Mouse (Mus musculus) intestine, postnatal 0 days (tissue): ENCODE measurements around the gene Gna11. TPM values are rescaled to one million over a fixed set of nuclear protein-coding genes. Genes with fewer than 3 reads are reported as not detected.

Source experiments
- ATAC-seq: fragments of 200-750 bp; cut with Nextera tagmentation; 2 replicates; pipeline ENCODE4 v1.8.0; 2017; ENCODE audit warnings: mild to moderate bottlenecking, moderate TSS enrichment, moderate library complexity
- H3K27ac ChIP-seq: fragments of 300-500 bp; sonication (generic); 2 replicates; pipeline ENCODE4 v1.5.1; 2014; ENCODE audit warnings: mild to moderate bottlenecking, low read depth, low read length, moderate library complexity
- H3K27me3 ChIP-seq: fragments of 300-500 bp; sonication (generic); replicated peaks from 2 replicates; pipeline ENCODE4 v1.6.1; 2014; ENCODE audit warnings: low read length, mixed read lengths; ENCODE audit not compliant: control insufficient read depth, insufficient read depth
- H3K36me3 ChIP-seq: fragments of 300-500 bp; sonication (generic); 2 replicates; pipeline ENCODE4 v1.6.1; 2014; ENCODE audit warnings: mild to moderate bottlenecking, moderate library complexity; ENCODE audit not compliant: control insufficient read depth, insufficient read depth
- H3K4me1 ChIP-seq: fragments of 300-500 bp; sonication (generic); replicated peaks from 2 replicates; pipeline ENCODE4 v1.6.1; 2014; ENCODE audit warnings: antibody characterized with exemption, low read length, mixed read lengths; ENCODE audit not compliant: control insufficient read depth, insufficient read depth
- H3K4me2 ChIP-seq: fragments of 300-500 bp; sonication (generic); replicated peaks from 2 replicates; pipeline ENCODE4 v1.6.1; 2014; ENCODE audit warnings: low read depth, mild to moderate bottlenecking, moderate library complexity
- H3K4me3 ChIP-seq: fragments of 300-500 bp; sonication (generic); 2 replicates; pipeline ENCODE4 v1.5.1; 2014; ENCODE audit warnings: low read depth, low read length
- H3K9ac ChIP-seq: fragments of 300-500 bp; sonication (generic); 2 replicates; pipeline ENCODE4 v1.6.1; 2014; ENCODE audit warnings: mild to moderate bottlenecking, low read depth, low read length
- H3K9me3 ChIP-seq: fragments of 300-500 bp; sonication (generic); 2 replicates; pipeline ENCODE4 v1.6.1; 2016; ENCODE audit warnings: mixed run types; ENCODE audit not compliant: control insufficient read depth
- CTCF ChIP-seq: sonication (generic); IDR thresholded peaks from 2 replicates; pipeline ENCODE4 v1.5.1; 2016; ENCODE audit warnings: low read depth, mild to moderate bottlenecking, control low read depth, antibody characterized with exemption, moderate library complexity
- WGBS: fragments of 180-500 bp; shearing (Covaris S2); extraction: QIAGEN DNeasy Blood & Tissue Kit; methylation state at CpG from one replicate; pipeline ENCODE4 v1.1.7; 2014; 5-methylcytosine and 5-hydroxymethylcytosine counted together
- polyA plus RNA-seq: library from polyadenylated mRNA; unstranded; fragments of >200 nt; fragmentation: Nextera tagmentation; extraction: Ambion mirVana; gene quantifications from 2 replicates; pipeline ENCODE4 v1.2.1, GENCODE M21; 2015

Gene Gna11
- polyA plus RNA-seq, 1 experiment from 2014 or later, result 188 TPM

DNA sequence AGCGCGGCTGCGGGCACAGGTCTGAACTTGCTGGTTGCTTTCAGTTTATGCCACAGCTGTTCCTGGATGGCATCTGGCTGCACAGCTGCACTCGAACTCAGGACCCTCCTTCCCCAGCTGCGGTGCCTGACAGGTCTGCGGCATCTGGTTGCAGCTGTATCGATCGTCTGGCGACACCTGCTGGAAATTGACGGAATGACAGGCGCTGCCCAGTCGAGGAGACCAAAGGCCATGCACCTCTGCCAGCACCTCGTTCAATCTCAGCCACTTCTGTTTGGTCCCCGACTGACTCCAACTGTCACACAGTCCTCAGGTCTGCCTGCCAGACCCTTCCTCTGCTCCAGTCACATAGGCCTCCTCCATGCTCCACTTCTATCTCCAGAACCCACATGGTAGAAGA is 18.2 kb downstream of the Gna11 start:
- Histone ChIP-seq H3K27me3 (no peaks in the 10 kb centered on the region), H3K9ac (no peak overlapping the region), H3K4me2 (no peak overlapping the region), H3K36me3 (peaks cover 30% of the 10 kb centered on the region), H3K4me3 (no peak overlapping the region), H3K27ac (no peak overlapping the region), H3K9me3 (no peaks in the 10 kb centered on the region), H3K4me1 (no peaks in the 10 kb centered on the region)
- peak; percentile 97 for TF ChIP-seq CTCF
- 10% methylated on average over 14 of the region's 14 CpGs for WGBS
- ATAC-seq, result peak; percentile 34; the same call in 1 of the 2 replicates

- H3K9ac ChIP-seq, result no peak overlapping the region
- no peak overlapping the region for H3K4me2 ChIP-seq
- H3K27ac ChIP-seq, result no peak overlapping the region
Observed at GRCm38 (mm10) chr10:81525017-81525694, 19.8 kb downstream of the Gna11 start.

GRCm38 (mm10) chr10:81524051-81524605 is 20.9 kb downstream of the Gna11 start, which contains the start of gene Gna15:
Gene Gna15 (minus strand): TSS chr10:81524225.
- ATAC-seq, result no peak
- Histone ChIP-seq H3K9me3 (no peaks in the 10 kb centered on the region), H3K27me3 (no peaks in the 10 kb centered on the region), H3K4me1 (no peaks in the 10 kb centered on the region), H3K36me3 (peaks cover 4% of the 10 kb centered on the region), H3K9ac (no peak within 1 kb of the TSS), H3K4me3 (0 out of 2 replicates have a peak within 1 kb of the TSS, but pooled peaks have one; percentile 0), H3K27ac (no peak within 1 kb of the TSS), H3K4me2 (no peak within 1 kb of the TSS; the same call in 1 of the 2 replicates)
- no peak for TF ChIP-seq CTCF
- WGBS, result 22% methylated on average over 9 of the region's 9 CpGs

More at GRCm38 (mm10) chr10:81525017-81525694, 19.8 kb downstream of the Gna11 start:
- Histone ChIP-seq H3K9me3 (no peaks in the 10 kb centered on the region), H3K36me3 (peaks cover 14% of the 10 kb centered on the region), H3K4me1 (no peaks in the 10 kb centered on the region), H3K27me3 (no peaks in the 10 kb centered on the region), H3K4me3 (no peak overlapping the region)
- no peak for TF ChIP-seq CTCF
- ATAC-seq, result no peak
- WGBS, result 36% methylated on average over 12 of the region's 13 CpGs

DNA sequence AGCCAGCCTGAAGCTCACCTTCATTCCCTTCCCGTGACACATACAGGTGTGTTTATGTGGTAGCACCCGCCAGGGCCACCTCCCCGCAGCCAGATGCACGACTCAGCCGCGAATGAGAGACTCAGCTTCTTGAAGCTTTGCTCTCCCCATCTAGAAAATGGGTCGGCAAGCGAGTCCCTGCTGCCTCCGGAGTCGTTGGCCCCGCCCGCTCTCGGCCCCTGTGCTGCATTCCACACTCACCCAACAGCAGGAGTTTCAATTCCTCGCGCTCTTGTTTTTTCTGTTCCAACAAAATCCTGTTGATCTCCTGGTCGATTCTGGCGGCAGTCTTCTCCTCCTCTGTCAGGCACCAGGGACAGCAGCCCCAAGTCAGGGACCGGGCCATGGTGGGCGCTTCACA is 21.4 kb downstream of the Gna11 start:
- Histone ChIP-seq H3K9ac (no peak overlapping the region), H3K4me3 (0 out of 2 replicates have a peak overlapping the region, but pooled peaks have one; percentile 0)
- WGBS, result 22% methylated on average over 19 of the region's 19 CpGs

DNA sequence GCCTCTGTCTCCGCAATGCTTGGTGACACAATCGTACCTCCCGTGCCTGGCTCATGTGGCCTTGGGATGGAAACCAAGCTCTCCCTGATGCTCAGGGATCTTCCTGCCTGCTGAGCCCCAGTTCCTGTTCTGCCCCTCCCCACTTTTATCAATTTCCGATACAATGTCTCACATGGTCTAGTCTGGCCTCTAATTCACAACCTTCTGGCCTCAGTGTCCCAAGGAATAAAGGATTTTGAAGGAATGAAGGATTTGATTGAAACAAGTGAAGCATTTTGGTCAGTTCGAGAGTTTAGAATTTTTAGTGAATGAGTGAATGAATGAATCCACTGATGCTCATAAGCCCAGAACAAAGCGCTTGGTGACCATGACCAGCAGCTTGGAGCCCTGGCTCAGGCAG is 21.8 kb downstream of the Gna11 start:
- H3K36me3 ChIP-seq, result no peaks in the 10 kb centered on the region
- TF ChIP-seq CTCF, result no peak
- H3K9ac ChIP-seq, result no peak overlapping the region
- H3K4me3 ChIP-seq, result no peak overlapping the region
- no peaks in the 10 kb centered on the region for H3K4me1 ChIP-seq
- H3K9me3 ChIP-seq, result no peaks in the 10 kb centered on the region
- no peak overlapping the region for H3K4me2 ChIP-seq
- WGBS, result 67% methylated on average over 6 of the region's 6 CpGs
- H3K27ac ChIP-seq, result no peak overlapping the region
- ATAC-seq, result no peak
- no peaks in the 10 kb centered on the region for H3K27me3 ChIP-seq

More for the DNA sequence above, 21.4 kb downstream of the Gna11 start:
- Histone ChIP-seq H3K27ac (no peak overlapping the region), H3K4me1 (no peaks in the 10 kb centered on the region), H3K9me3 (no peaks in the 10 kb centered on the region), H3K36me3 (no peaks in the 10 kb centered on the region), H3K4me2 (no peak overlapping the region; the same call in 1 of the 2 replicates), H3K27me3 (no peaks in the 10 kb centered on the region)
- ATAC-seq, result no peak
- no peak for TF ChIP-seq CTCF

GRCm38 (mm10) chr10:81519978-81520365 is 25.0 kb downstream of the Gna11 start:
- no peak for ATAC-seq
- TF ChIP-seq CTCF, result no peak

More at GRCm38 (mm10) chr10:81519978-81520365, 25.0 kb downstream of the Gna11 start:
- Histone ChIP-seq H3K9ac (no peak overlapping the region), H3K27me3 (no peaks in the 10 kb centered on the region), H3K36me3 (no peaks in the 10 kb centered on the region), H3K4me1 (no peaks in the 10 kb centered on the region), H3K4me2 (no peak overlapping the region), H3K27ac (no peak overlapping the region), H3K4me3 (no peak overlapping the region), H3K9me3 (no peaks in the 10 kb centered on the region)
- 49% methylated on average over 3 of the region's 3 CpGs for WGBS
